Mouse (Mus musculus) adrenal gland, postnatal 0 days (tissue): ENCODE data around the gene Fgd6. TPM values are rescaled to one million over a fixed set of nuclear protein-coding genes. Genes with fewer than 3 reads are reported as not detected.

ENCODE experiments used
- polyA plus RNA-seq: library from polyadenylated mRNA; unstranded; fragments of >200 nt; fragmentation: Nextera tagmentation; extraction: Ambion mirVana; gene quantifications from 2 replicates; pipeline ENCODE4 v1.2.1, GENCODE M21; 2015

The Fgd6 gene
- polyA plus RNA-seq: 1.2 and 1.3 TPM in 2 replicates

GRCm38 (mm10) chr10:94035658-94036374 lies at the start of gene Fgd6, which contains the start of gene Vezt:
TSS of gene Fgd6 (plus strand) at chr10:94036001.
TSS of gene Vezt (minus strand) at chr10:94035817.

GRCm38 (mm10) chr10:94147756-94148531 lies 112.1 kb downstream of the Fgd6 start, which contains the start of gene Nr2c1:
TSS of gene Nr2c1 (plus strand) at chr10:94148023.

Other genes with a start within 250 kb of the Fgd6 start
- gene Usp44, start 204.4 kb upstream of the Fgd6 start, polyA plus RNA-seq: 0.15 and 0.16 TPM in 2 replicates
- gene Metap2, start 138.9 kb upstream of the Fgd6 start, polyA plus RNA-seq: 167 and 200 TPM in 2 replicates
- gene Vezt, start 184 bp upstream of the Fgd6 start, polyA plus RNA-seq: 12.2 and 16.0 TPM in 2 replicates
- gene Nr2c1, start 112.0 kb downstream of the Fgd6 start, polyA plus RNA-seq: 2.6 and 4.1 TPM in 2 replicates
- 445 and 522 TPM in 2 replicates for gene Ndufa12, start 162.7 kb downstream of the Fgd6 start, polyA plus RNA-seq